Mouse (Mus musculus) neutrophil, adult 5-6 weeks (primary cell): ENCODE measurements around the gene Lamb3. TPM values are rescaled to one million over a fixed set of nuclear protein-coding genes. Genes with fewer than 3 reads are reported as not detected.

Source experiments
- ATAC-seq: fragments of 151-379, 151-347 bp; 2 replicates; pipeline ENCODE4 v1.8.0; 2017; ENCODE audit warnings: mild to moderate bottlenecking, moderate TSS enrichment; ENCODE audit not compliant: insufficient number of reproducible peaks, poor library complexity, low FRiP score, severe bottlenecking; ENCODE audit errors: extremely low read depth
- total RNA-seq: library from RNA; stranded (forward); fragments of 200-1000 nt; gene quantifications from 2 replicates; pipeline ENCODE4 v1.2.3, GENCODE M21; 2017

Gene Lamb3
- total RNA-seq, 1 experiment from 2014 or later = 25.7 TPM

- ATAC-seq = no peak
These were observed 122.1 kb downstream of the Lamb3 start for GRCm38 (mm10) chr1:193329557-193329956.

GRCm38 (mm10) chr1:193330172-193330571, 122.7 kb downstream of the Lamb3 start:
- peak; percentile 62 for ATAC-seq

- no peak for ATAC-seq
These were observed 123.1 kb downstream of the Lamb3 start for GRCm38 (mm10) chr1:193330626-193331025.

GRCm38 (mm10) chr1:193332018-193332417, 124.5 kb downstream of the Lamb3 start:
- no peak for ATAC-seq

GRCm38 (mm10) chr1:193332671-193333070, 125.2 kb downstream of the Lamb3 start:
- ATAC-seq = no peak

- no peak for ATAC-seq
These were observed 126.3 kb downstream of the Lamb3 start for GRCm38 (mm10) chr1:193333776-193334175.

GRCm38 (mm10) chr1:193334546-193334945, 127.0 kb downstream of the Lamb3 start:
- no peak for ATAC-seq

GRCm38 (mm10) chr1:193336122-193337017, 128.9 kb downstream of the Lamb3 start:
- peak; percentile 60 for ATAC-seq

GRCm38 (mm10) chr1:193337018-193337321, 129.5 kb downstream of the Lamb3 start:
- ATAC-seq = peak; percentile 55

- no peak for ATAC-seq
These were observed 130.3 kb downstream of the Lamb3 start for GRCm38 (mm10) chr1:193337787-193338310.

GRCm38 (mm10) chr1:193338363-193338995, 131.0 kb downstream of the Lamb3 start:
- ATAC-seq = 0 out of 2 replicates have a peak, but pooled peaks have one; percentile 10

- ATAC-seq = no peak
These were observed 134.9 kb downstream of the Lamb3 start for GRCm38 (mm10) chr1:193342198-193342946.

- ATAC-seq = no peak
These were observed 136.4 kb downstream of the Lamb3 start for GRCm38 (mm10) chr1:193343853-193344252.

GRCm38 (mm10) chr1:193344976-193345375, 137.5 kb downstream of the Lamb3 start:
- no peak for ATAC-seq

GRCm38 (mm10) chr1:193346908-193347307, 139.4 kb downstream of the Lamb3 start:
- no peak for ATAC-seq

GRCm38 (mm10) chr1:193348261-193348962, 140.9 kb downstream of the Lamb3 start:
- no peak for ATAC-seq

GRCm38 (mm10) chr1:193349702-193350545, 142.4 kb downstream of the Lamb3 start:
- ATAC-seq = no peak

GRCm38 (mm10) chr1:193350546-193350801, 143.0 kb downstream of the Lamb3 start:
- no peak for ATAC-seq
